Mouse (Mus musculus) stomach, embryonic 15.5 days (tissue): ENCODE measurements around the gene C1qb. TPM values are rescaled to one million over a fixed set of nuclear protein-coding genes. Genes with fewer than 3 reads are reported as not detected.

Experiments used
- ATAC-seq: fragments of 200-750 bp; cut with Nextera tagmentation; 2 replicates; pipeline ENCODE4 v1.8.0; 2017; ENCODE audit warnings: low read depth, moderate number of reproducible peaks, moderate TSS enrichment; ENCODE audit not compliant: insufficient read depth, low FRiP score
- H3K27ac ChIP-seq: fragments of 300-500 bp; sonication (generic); 2 replicates; pipeline ENCODE4 v1.5.1; 2015; ENCODE audit warnings: mild to moderate bottlenecking, inconsistent platforms
- H3K27me3 ChIP-seq: fragments of 300-500 bp; sonication (generic); replicated peaks from 2 replicates; pipeline ENCODE4 v1.6.1; 2015; ENCODE audit warnings: inconsistent platforms
- H3K36me3 ChIP-seq: fragments of 300-500 bp; sonication (generic); 2 replicates; pipeline ENCODE4 v1.6.1; 2015; ENCODE audit warnings: inconsistent platforms
- H3K4me1 ChIP-seq: fragments of 300-500 bp; sonication (generic); 2 replicates; pipeline ENCODE4 v1.6.1; 2015; ENCODE audit warnings: inconsistent platforms
- H3K4me2 ChIP-seq: fragments of 300-500 bp; sonication (generic); 2 replicates; pipeline ENCODE4 v1.6.1; 2015; ENCODE audit warnings: mild to moderate bottlenecking, inconsistent platforms
- H3K4me3 ChIP-seq: fragments of 300-500 bp; sonication (generic); replicated peaks from 2 replicates; pipeline ENCODE4 v1.5.1; 2015; ENCODE audit warnings: inconsistent platforms
- H3K9ac ChIP-seq: fragments of 300-500 bp; sonication (generic); 2 replicates; pipeline ENCODE4 v1.6.1; 2015; ENCODE audit warnings: inconsistent platforms
- H3K9me3 ChIP-seq: fragments of 300-500 bp; sonication (generic); 2 replicates; pipeline ENCODE4 v1.6.1; 2016; ENCODE audit warnings: inconsistent platforms
- WGBS: fragments of 180-500 bp; shearing (Covaris S2); methylation state at CpG from one replicate; pipeline ENCODE4 v1.1.7; 2015; 5-methylcytosine and 5-hydroxymethylcytosine counted together
- polyA plus RNA-seq: library from polyadenylated mRNA; unstranded; fragments of >200 nt; fragmentation: Nextera tagmentation; extraction: Ambion mirVana; gene quantifications from 2 replicates; pipeline ENCODE4 v1.2.1, GENCODE M21; 2015

Gene C1qb
- polyA plus RNA-seq, 1 experiment from 2014 or later: 62.8 TPM

GRCm38 (mm10) chr4:136911211-136911646 is 25.2 kb upstream of the C1qb start:
- no peaks in the 10 kb centered on the region for H3K9me3 ChIP-seq
- H3K27me3 ChIP-seq: peaks cover 37% of the 10 kb centered on the region
- 7% methylated on average over 17 of the region's 17 CpGs for WGBS
- no peak overlapping the region for H3K4me2 ChIP-seq
- H3K36me3 ChIP-seq: no peaks in the 10 kb centered on the region
- no peak for ATAC-seq
- no peaks in the 10 kb centered on the region for H3K4me1 ChIP-seq
- H3K4me3 ChIP-seq: no peak overlapping the region
- H3K9ac ChIP-seq: no peak overlapping the region
- no peak overlapping the region for H3K27ac ChIP-seq

- H3K9ac ChIP-seq: no peak overlapping the region
These were observed 21.8 kb upstream of the C1qb start for GRCm38 (mm10) chr4:136907809-136908208.

DNA sequence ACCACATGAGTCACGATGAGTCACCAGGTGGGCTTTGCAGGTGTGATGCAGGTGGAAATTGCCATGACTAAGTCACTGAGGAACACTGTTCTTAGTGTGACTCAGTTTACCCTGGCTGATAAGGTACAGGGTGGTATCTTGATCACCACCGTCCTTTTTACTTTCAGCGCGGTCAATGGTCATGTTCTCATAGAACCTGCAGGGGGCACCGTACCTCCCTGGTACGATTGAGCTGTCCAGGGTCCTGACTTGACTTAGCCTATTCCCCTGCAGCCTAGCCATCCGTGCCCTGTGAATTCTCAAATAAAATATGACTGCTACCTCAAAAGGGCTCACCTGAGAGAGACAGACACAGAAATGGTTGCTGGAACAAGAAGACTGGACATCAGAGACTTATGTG is 21.0 kb upstream of the C1qb start:
- Histone ChIP-seq H3K4me3 (no peak overlapping the region), H3K4me1 (no peaks in the 10 kb centered on the region), H3K9me3 (no peaks in the 10 kb centered on the region), H3K9ac (no peak overlapping the region), H3K36me3 (no peaks in the 10 kb centered on the region), H3K4me2 (no peak overlapping the region), H3K27ac (no peak overlapping the region), H3K27me3 (peaks cover 40% of the 10 kb centered on the region)
- 11% methylated on average over 7 of the region's 7 CpGs for WGBS
- no peak for ATAC-seq

More at GRCm38 (mm10) chr4:136907809-136908208, 21.8 kb upstream of the C1qb start:
- no peak overlapping the region for H3K27ac ChIP-seq
- peaks cover 47% of the 10 kb centered on the region for H3K27me3 ChIP-seq
- no peaks in the 10 kb centered on the region for H3K9me3 ChIP-seq
- no peaks in the 10 kb centered on the region for H3K4me1 ChIP-seq
- no peak for ATAC-seq
- no peak overlapping the region for H3K4me2 ChIP-seq
- no peak overlapping the region for H3K4me3 ChIP-seq
- no peaks in the 10 kb centered on the region for H3K36me3 ChIP-seq

GRCm38 (mm10) chr4:136904767-136905539 is 19.0 kb upstream of the C1qb start:
- Histone ChIP-seq H3K4me2 (peak overlapping the region; percentile 8; the same call in 1 of the 2 replicates), H3K4me3 (no peak overlapping the region), H3K9me3 (no peaks in the 10 kb centered on the region), H3K9ac (no peak overlapping the region), H3K36me3 (no peaks in the 10 kb centered on the region), H3K27ac (peak overlapping the region; percentile 44), H3K4me1 (no peaks in the 10 kb centered on the region), H3K27me3 (peaks cover 25% of the 10 kb centered on the region)
- no peak; the same call in 1 of the 2 replicates for ATAC-seq
- 2% methylated on average over 23 of the region's 23 CpGs for WGBS

DNA sequence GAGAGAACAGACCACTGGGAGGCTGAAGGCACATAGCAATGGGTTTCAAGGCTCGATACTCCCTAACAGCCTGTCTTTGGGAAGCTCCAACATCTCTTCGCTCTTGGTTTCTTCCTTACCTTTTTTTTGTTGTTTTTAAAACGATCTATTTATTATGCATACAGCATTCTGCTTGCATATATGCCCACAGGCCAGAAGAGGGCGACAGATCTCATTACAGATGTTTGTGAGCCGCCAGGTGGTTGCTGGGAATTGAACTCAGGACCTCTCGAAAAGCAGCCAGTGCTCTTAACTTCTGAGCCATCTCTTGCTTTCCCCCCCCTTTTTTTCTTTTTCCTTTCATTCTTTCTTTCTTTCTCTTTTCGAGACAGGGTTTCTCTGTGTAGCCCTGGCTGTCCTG is 13.2 kb upstream of the C1qb start:
- H3K36me3 ChIP-seq: no peaks in the 10 kb centered on the region
- no peaks in the 10 kb centered on the region for H3K9me3 ChIP-seq
- peak overlapping the region; percentile 55; the same call in 1 of the 2 replicates for H3K27ac ChIP-seq
- no peak overlapping the region for H3K4me2 ChIP-seq
- peaks cover 19% of the 10 kb centered on the region; the same call in 1 of the 2 replicates for H3K4me1 ChIP-seq
- H3K9ac ChIP-seq: no peak overlapping the region
- 64% methylated on average over 7 of the region's 7 CpGs for WGBS
- ATAC-seq: no peak
- H3K27me3 ChIP-seq: peaks cover 13% of the 10 kb centered on the region
- H3K4me3 ChIP-seq: no peak overlapping the region

GRCm38 (mm10) chr4:136898637-136899036 is 12.7 kb upstream of the C1qb start, which contains the start of gene C1qa:
TSS of gene C1qa (minus strand) at chr4:136898803.
- 58% methylated on average over 9 of the region's 9 CpGs for WGBS
- peaks cover 19% of the 10 kb centered on the region; the same call in 1 of the 2 replicates for H3K4me1 ChIP-seq
- H3K9ac ChIP-seq: no peak within 1 kb of the TSS
- H3K27me3 ChIP-seq: peaks cover 13% of the 10 kb centered on the region
- no peak within 1 kb of the TSS for H3K4me3 ChIP-seq
- no peak for ATAC-seq
- no peak within 1 kb of the TSS for H3K4me2 ChIP-seq
- H3K9me3 ChIP-seq: no peaks in the 10 kb centered on the region
- peak within 1 kb of the TSS; percentile 55; the same call in 1 of the 2 replicates for H3K27ac ChIP-seq
- no peaks in the 10 kb centered on the region for H3K36me3 ChIP-seq

DNA sequence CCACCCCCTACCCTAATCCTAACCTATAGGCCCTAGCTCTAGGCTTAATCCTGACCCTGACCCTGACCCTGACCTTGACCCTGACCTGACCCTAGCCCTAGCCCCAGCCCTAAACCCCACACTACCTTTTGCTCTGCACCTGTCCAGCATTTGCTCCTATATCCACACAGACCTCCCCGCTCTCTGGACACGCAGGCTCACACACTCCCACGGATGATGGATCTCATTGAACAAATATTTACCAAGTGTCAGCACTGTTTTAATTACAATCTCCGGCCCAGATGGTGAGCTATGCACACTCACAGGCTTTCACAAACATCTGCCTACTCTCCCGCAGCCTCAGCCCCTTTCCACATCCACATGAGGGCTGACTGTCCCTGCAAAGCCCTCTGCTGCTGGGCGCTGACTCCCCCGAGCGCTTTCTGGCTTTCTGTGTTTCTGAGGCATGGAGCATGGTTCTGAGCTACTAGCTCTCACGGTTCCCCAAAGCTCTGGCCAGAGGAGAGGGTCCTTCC is 12.2 kb upstream of the C1qb start:
- Histone ChIP-seq H3K36me3 (no peaks in the 10 kb centered on the region), H3K4me2 (no peak overlapping the region), H3K4me3 (no peak overlapping the region), H3K4me1 (peaks cover 19% of the 10 kb centered on the region; the same call in 1 of the 2 replicates), H3K27me3 (peaks cover 13% of the 10 kb centered on the region), H3K9me3 (no peaks in the 10 kb centered on the region), H3K9ac (no peak overlapping the region), H3K27ac (peak overlapping the region; percentile 55; the same call in 1 of the 2 replicates)
- WGBS: 26% methylated on average over 9 of the region's 9 CpGs
- peak; percentile 64 for ATAC-seq

GRCm38 (mm10) chr4:136896461-136896860 is 10.5 kb upstream of the C1qb start:
- peaks cover 19% of the 10 kb centered on the region; the same call in 1 of the 2 replicates for H3K4me1 ChIP-seq
- peaks cover 13% of the 10 kb centered on the region for H3K27me3 ChIP-seq
- H3K9ac ChIP-seq: no peak overlapping the region
- H3K4me2 ChIP-seq: 0 out of 2 replicates have a peak overlapping the region, but pooled peaks have one; percentile 25
- WGBS: 32% methylated on average over 10 of the region's 10 CpGs
- H3K27ac ChIP-seq: no peak overlapping the region
- H3K4me3 ChIP-seq: no peak overlapping the region
- H3K36me3 ChIP-seq: no peaks in the 10 kb centered on the region
- ATAC-seq: no peak
- no peaks in the 10 kb centered on the region for H3K9me3 ChIP-seq

DNA sequence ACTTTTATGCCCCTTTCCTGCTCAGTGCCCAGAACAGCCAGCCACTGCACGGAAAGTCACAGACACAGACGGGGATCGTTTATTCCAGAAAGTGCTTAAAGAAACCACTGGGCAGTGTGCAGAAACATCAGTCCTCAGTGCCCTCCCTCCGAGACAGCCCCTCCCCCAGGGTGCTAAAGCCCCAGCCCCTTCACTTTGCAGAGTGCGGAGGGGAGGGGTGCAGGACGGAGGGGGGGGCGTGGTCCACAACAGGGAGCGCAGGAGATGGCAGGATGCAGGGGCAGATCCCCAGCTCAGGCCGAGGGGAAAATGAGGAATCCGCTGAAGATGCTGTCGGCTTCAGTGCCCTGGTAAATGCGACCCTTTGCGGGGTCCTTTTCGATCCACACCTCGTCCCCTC is 9.9 kb upstream of the C1qb start:
- 5% methylated on average over 14 of the region's 15 CpGs for WGBS
- no peak overlapping the region for H3K9ac ChIP-seq
- no peak for ATAC-seq
- no peak overlapping the region for H3K4me3 ChIP-seq
- no peaks in the 10 kb centered on the region for H3K9me3 ChIP-seq
- H3K27me3 ChIP-seq: peaks cover 13% of the 10 kb centered on the region
- H3K36me3 ChIP-seq: no peaks in the 10 kb centered on the region
- H3K4me1 ChIP-seq: peaks cover 19% of the 10 kb centered on the region; the same call in 1 of the 2 replicates
- peak overlapping the region; percentile 25; the same call in 1 of the 2 replicates for H3K4me2 ChIP-seq
- no peak overlapping the region for H3K27ac ChIP-seq

GRCm38 (mm10) chr4:136894821-136895220 is 8.8 kb upstream of the C1qb start:
- ATAC-seq: no peak
- Histone ChIP-seq H3K4me3 (no peak overlapping the region), H3K9ac (no peak overlapping the region), H3K27me3 (peaks cover 13% of the 10 kb centered on the region), H3K27ac (no peak overlapping the region), H3K36me3 (no peaks in the 10 kb centered on the region), H3K4me1 (peaks cover 19% of the 10 kb centered on the region; the same call in 1 of the 2 replicates), H3K9me3 (no peaks in the 10 kb centered on the region), H3K4me2 (no peak overlapping the region)
- WGBS: 69% methylated on average over 4 of the region's 4 CpGs

GRCm38 (mm10) chr4:136893691-136894543 is 7.9 kb upstream of the C1qb start:
- Histone ChIP-seq H3K4me3 (no peak overlapping the region), H3K27ac (no peak overlapping the region), H3K9me3 (no peaks in the 10 kb centered on the region), H3K4me2 (no peak overlapping the region), H3K36me3 (no peaks in the 10 kb centered on the region), H3K4me1 (peaks cover 19% of the 10 kb centered on the region; the same call in 1 of the 2 replicates), H3K27me3 (peaks cover 13% of the 10 kb centered on the region), H3K9ac (no peak overlapping the region)
- no peak for ATAC-seq
- WGBS: 5% methylated on average over 9 of the region's 9 CpGs
